Mouse (Mus musculus) ovary, postnatal 14 days (tissue): ENCODE data around the gene Mpz.

Experiments used
- DNase-seq: peaks from one replicate; pipeline ENCODE4 v3.0.0; 2022; ENCODE audit warnings: low spot score

Gene Mpz

DNA sequence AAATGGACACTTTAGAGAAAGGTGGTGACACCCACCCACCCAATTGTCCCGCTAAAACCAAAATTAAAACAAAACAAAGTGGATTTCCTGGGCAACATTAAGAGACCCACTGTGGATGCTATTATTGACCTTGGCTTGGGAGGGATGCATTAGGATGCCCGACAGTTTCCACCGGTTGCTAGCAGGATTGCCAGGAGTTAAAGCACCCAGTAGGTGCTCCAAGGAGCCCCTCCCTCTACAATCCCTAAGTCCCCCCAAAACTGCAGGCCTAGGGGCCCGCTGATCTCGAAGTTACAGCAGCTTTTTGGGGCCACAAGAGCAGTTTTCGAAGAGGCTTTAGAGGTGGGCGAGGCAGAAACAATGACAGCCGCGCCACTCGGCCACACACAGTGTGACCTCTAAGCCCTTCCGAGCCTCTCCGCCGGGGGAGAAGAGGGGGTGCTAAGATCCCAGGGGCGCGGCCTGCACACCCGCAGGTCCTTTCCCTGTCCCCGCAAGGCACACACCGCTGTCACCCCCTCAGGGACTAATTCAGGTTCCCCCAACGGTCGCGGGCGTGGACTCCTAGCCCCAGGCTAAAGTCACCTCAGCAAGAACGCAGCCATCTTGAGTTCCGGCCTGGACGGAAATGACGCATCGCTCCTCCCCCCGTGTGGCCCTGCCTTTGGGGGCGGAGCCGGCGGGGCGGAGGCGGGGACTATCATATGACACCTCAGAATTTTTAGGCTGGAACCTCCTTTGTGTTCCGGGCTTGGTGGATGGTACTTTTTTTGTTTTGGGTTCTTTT, at the start of gene Mpz, which contains the start of gene Sdhc:
Gene Mpz (plus strand): TSS at position 738 of the 787 bp plus-strand sequence.
Gene Sdhc (minus strand): TSS at position 630 of the 787 bp plus-strand sequence.
- peak; percentile 94 for DNase-seq

DNA sequence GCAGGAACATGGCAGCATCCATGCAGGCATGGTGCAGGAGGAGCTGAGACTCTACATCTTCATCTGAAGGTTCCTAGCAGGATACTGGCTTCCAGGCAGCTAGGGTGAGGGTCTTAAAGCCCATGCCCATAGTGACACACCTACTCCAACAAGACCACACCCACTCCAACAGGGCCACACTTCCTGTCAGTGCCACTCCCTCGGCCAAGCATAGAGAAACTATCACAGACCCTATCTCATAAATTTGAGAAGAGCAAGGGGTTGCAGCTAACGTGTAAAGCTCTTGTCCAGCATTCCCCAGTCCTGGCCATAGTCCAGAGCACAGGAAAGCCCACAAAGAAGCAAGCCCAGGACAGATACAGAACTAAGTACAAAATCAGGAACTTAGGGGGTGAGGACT, 49.5 kb upstream of the Mpz start:
- DNase-seq, result no peak

DNA sequence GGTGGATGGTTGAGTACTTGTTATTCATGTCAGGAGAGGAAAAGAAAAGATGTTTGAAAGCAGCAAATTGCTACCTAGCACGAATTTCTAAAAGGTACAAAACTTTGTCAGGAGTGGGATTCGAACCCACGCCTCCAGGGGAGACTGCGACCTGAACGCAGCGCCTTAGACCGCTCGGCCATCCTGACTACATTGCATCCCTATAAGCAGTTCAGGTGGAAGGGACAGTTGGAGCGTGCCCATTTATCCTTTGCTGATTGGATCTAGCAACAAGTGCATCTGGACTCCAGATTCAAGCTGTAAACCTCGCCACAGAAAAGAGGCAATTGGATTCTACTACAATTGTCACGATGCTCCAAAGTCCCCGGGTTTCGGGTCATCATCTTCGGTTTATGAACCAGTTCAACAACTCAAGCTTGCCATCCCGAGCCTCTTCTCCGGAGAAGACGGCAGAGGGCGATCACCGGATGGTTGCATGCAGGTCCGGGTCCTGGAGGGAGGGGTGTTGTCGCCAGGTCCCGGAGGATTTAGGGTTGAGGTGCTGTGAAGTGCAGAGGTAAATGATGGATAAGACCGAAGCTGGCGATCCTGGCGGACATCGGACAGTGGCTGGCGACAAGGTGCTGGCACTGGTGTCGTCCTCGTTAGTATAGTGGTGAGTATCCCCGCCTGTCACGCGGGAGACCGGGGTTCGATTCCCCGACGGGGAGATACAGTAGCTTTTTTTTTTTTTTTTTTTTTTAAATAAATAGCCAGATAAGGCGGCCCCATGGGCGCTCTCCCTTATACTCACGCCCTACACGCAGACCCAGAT, 48.6 kb upstream of the Mpz start:
- DNase-seq, result peak; percentile 86

DNA sequence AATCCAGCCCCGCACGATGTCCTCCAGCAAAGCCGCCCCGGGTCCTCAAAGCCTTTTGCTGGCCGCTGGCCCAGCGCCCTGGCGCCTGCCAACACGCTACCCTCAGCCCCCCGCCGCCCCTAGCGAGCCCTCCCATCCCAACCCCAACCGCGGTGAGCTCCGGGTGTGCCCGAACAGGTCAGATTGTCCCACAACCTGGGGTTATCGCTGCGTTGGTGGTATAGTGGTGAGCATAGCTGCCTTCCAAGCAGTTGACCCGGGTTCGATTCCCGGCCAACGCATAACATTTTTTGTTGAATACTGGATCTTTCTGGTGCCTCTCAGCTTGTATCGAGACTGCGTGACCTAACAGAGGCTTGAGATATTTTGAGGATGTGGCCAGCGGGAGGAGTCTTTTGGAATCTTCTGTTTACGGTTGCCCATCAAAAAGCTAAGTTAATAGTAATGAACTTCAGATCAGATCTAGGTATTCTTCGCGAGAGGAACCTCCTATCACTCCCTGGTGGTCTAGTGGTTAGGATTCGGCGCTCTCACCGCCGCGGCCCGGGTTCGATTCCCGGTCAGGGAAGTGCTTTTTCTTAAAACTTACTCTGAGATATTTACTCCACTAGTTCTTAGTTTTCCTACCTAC, 47.8 kb upstream of the Mpz start:
- peak; percentile 76 for DNase-seq

DNA sequence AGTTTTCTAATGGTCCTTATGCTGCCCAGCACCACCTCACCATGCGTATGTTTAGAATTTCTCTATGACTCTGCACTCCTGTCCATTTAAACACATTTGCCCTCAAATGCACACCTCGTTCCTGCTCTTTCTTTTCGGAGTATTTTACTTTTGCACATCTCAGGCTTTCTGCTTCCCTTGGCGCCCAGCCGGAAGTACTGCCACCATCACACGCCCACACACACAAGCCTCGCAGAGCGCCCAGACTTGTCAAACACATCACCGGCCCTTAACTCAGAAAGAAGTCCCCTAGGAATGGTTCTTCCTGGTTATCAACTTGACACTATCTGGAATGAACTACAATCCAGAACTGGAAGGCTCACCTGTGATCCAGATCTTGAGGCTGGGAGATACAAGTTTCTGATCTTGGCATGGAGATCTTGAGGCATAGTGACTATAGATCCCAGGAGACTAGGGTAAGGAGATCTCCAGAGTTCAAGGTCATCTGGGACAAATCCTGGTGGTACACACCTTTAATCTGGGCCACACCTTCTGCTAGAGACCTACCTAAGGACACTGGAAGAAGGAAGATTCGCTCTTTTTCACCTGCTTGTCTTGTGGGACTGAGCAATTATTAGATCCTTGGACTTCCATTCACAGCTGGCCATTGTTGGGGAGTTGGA, 47.2 kb upstream of the Mpz start:
- no peak for DNase-seq

DNA sequence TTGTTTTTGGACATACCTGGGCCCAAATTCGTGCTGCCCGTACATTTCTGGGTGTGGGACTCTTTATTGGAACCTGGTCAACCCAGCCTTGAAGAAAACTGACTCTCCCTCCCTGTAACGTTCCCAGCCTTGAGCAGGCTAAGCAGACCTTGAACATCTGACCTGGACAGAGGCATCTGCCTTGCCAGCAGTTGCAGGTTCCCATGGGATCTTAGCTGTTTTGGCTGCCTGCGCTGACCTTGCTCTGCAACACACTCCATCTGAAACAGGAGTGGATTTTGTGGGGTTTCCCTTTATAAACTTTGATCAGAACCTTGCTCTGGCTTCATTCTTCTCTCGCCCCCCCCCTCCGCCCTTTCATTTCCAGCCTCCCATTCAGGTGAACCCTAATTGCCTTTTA, 45.3 kb upstream of the Mpz start:
- DNase-seq, result no peak

DNA sequence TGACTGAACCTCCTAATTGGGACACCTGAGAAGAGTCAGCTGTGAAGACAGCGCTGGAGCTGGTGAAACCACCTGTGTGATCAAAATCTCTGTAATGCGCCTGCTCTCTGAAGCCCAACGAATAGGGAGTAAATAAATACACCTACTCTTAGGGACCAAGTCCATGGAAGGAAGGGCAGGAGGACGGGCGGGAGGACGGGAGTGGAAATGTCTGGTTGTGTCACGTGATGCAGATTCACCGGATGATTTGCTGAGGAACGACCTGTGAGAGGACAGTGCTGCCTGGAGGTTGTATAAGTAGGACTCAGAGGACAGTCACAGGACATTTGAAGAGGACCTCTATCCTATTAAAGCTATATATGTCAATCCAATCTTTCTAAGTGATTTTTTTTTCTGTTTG, 40.9 kb upstream of the Mpz start:
- DNase-seq, result no peak

DNA sequence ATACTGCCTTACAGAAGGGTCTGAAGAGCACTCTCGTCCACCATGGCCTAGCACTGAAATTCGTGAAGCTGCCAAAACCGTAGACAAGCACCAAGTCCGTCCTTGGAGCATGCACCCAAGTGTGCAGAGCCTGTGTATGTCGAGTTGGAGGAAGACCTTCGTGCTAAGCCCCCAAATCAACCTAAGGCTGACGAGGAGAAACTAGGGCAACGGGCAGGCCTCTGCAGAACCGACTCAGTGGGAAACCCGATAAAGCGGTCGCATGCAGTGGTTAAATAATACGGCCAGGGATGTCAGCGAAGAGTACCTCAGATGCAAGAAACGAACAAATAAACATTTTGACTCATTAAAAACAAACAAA, 39.9 kb upstream of the Mpz start:
- no peak for DNase-seq

DNA sequence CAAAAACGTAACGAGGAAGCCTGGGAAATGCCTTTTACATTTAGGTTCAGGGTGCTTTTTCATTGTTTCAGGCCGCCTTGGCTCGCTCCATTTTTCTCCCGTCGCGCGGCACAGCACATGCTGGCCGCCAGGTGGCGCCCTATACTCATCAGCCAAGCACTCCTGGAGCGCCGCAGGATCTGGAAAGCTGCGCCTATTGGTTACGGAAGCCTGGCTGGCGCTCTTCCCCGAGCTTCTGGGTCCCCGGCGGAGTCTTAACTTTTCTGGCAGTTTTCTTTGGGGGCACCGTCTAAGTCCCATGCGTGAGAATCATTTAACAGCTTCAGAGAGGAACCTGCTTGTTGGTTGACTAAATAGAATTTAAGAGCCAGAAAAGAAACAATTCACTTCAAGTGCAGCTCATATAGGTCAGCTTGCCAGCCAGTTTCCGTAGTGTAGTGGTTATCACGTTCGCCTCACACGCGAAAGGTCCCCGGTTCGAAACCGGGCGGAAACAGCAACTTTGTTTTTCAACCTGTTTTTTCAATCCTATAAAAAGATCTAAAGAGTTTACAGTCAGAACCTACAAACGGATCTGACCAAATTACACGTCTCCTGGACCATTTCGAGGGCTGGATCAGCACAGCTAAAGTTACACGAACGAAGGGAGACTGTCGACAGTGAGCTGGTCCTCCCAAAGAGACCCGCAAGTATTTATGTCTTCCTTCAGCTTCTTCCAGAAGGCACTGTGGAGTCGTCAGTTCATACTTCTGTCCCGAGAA, 39.3 kb upstream of the Mpz start:
- peak; percentile 84 for DNase-seq

DNA sequence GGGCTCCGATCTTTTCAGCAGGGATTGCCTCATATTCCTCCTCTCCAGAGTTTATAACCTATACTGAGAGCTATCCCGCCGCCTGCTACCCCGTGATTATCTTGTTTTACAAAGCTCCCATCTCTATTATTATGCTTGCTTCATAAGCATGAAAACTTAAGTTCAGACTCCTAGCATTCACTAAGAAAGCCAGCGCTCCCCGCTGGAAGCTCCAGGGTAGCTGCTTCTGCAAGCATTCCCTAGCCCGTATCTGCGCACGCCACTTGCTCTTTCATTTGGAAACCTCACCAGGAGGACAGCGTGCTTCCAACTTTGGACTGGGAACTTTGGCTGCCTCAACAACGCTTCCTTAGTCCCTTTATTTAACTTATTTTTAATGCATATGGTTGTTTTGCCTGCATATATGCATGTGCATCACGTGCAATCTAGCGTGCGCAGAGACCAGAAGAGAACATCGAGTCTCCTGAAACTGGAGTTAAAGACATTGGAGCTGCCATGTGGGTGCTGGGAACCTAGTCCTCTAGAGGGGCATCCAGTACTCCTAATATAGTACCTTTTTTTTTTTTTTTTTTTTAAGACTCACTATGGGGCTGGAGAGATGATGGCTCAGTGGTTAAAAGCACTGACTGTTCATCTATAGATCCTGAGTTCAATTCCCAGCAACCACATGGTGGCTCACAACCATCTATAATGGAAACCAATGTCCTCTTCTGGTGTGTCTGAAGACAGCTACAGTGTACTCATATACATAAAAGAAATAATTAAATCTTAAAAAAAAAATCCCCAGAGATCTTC, 38.5 kb upstream of the Mpz start:
- DNase-seq, result peak; percentile 26

DNA sequence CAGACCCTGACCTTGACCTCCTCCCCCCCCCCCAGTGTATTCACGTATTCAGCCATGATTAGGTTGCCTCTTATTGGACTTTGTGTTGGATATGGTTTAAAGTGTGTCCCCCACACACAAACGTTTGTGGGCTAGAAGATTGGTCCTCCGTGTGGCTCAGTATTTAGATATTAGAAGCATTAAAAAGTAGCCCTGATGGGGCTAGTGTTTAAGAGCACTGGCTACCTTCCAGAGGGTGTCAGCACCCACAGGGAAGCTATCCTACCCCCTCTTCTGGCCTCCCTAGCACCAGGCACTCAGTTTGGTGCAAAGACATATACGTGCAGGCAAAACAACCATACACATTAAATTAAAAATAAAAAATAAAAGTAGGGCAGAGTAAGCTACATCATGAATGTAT, 37.5 kb upstream of the Mpz start:
- DNase-seq, result no peak

DNA sequence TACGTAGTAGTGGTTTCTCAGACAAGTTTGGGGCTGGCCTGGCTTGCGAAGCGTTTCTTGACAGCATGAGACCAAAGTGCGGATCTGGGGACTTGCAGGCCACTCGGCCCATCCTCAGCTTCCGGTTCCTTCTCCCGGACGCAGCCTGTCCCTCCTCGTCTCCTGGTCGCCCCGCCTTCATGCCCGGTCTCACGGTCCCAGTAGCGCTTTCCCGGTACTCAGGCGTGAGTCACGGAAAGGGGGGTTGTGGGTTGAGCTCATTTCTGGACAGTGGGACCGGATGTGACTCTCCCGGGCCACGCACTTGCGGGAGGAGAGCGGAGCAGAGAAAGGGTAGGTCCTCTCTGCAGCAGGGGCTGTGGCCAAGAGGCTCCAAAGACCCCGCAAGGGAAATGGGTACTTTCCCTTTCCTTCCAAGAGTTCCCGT, 36.6 kb upstream of the Mpz start, which contains the start of gene Cfap126:
Gene Cfap126 (plus strand): TSS at position 46 of the 427 bp plus-strand sequence.
- peak; percentile 54 for DNase-seq

DNA sequence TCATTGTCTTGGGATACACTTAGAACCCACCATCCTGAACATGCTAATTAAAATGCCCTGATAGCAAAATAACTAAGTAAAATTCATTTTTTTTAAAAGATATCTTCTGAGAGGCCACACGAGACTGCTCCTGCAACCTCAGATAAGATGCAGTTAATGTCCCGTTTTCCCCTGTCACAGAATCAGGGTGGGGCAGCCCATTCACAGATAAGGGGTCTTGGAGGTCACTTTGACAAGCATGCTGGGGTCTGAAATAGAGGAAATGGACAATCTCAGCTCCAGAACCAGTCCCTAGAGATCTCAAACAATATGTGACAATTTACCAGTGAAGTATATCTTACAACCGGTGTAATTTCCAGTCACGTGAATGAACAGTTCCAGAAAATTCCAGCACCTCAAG, 34.2 kb upstream of the Mpz start:
- no peak for DNase-seq

DNA sequence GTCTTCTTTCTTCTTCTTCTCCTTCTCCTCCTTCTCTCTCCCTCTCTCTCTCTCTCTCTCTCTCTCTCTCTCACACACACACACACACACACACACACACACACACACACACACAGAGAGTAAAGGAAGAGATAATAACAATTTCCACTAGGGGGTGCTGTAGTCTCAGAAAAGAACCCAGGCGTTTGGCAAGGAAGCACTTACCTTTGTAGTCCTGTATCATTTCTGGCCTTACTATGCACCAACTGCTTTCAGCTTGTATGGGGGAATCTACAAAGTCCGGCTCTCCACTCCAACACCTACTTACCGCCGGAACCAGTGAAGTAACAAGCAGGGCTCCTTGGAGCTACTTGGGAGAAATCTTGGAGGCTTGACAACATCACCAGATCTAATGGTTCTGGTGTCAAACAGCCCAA, 32.2 kb upstream of the Mpz start:
- DNase-seq, result peak; percentile 63

DNA sequence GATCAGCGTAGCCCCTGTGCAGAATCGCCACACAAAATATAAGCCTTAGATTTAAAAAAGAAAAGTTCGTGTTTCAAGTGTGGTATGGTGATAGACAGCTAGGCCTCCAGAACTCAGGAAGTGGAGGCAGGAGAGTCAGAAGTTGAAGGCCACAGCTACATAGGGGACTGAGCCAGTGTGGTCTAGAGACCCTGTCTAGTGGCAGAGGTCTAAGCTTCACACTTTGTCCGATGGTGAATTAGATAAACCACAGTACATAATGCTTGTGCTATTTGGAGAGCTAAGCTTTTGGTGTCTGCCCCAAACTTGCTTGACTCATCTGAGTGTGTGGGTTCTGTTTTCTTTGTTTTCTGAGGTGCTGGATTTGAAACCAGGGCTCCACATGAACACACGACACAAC, 31.5 kb upstream of the Mpz start:
- no peak for DNase-seq

DNA sequence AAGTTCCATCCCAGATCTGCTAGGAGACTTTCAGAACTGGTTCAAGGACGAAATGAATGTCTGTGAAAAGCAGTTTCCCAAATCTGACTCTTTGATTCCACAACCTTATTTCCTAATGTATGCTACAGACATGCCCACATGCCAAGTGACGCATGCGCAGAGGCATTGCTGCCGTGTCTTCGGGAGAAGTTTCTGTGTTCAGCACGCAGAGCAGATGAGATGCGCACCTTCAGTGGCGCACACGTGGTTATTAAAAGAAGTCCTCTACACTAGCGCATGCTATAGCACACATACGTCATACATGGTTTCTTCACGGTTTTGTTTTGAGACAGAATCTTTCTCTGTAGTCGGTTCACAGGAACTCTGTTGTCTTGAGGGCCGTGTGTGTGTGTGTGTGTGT, 31.1 kb upstream of the Mpz start:
- no peak for DNase-seq

DNA sequence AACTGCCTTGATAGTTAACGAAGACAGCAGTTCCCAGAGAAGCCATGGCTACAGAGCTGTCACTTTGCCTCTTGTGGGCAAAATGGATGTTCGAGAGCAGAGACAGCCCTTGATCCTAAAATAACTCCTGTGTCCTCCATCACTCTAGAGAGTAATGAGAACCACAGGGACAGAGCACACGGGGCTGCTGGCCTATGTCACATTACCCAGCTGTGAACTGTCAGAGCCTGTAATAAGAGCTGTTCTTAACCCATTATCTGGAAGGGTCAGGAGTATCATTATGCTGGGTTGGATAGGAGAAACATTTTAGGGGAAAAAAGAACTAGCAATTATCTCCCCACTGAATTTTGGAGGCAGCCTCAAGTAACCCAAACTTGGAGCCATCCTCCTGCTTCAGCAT, 29.6 kb upstream of the Mpz start:
- no peak for DNase-seq

DNA sequence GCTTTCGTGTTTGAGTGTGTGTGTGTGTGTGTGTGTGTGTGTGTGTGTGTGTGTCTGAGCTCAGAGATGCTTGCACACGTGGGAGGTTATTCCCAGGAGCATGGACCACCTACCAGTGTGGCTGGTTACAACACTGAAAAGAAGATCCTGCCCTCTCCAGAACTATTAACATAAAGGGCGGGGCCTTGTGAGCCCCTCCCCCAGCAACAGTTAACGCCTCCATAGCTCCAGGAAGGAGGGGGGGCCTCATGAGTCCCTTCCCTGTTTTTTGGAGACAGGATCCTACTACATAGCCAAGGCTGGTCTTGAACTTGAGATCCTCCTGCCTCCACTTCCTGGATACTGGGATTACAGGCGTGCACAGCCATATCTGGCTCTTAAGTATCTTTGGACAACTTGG, 28.7 kb upstream of the Mpz start:
- DNase-seq, result no peak

DNA sequence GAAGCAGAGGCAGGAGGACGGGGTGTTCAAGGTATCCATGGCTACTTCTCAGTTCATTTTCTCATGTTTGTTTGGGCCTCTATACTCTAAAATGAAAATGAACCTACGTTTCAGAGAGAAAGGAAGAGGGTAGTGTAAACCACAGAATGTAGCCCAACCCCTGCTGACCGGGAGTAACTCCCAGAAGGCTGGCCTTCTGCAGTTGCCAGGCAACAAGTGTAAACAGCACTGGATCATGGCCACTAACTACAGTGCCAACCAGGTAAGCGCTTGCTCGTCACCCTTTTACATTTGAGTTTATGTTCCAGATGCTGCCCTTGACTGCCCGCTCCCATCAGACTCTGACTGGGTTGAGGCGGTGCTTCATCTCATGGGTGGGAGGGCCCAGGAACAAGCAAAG, 27.6 kb upstream of the Mpz start:
- no peak for DNase-seq

DNA sequence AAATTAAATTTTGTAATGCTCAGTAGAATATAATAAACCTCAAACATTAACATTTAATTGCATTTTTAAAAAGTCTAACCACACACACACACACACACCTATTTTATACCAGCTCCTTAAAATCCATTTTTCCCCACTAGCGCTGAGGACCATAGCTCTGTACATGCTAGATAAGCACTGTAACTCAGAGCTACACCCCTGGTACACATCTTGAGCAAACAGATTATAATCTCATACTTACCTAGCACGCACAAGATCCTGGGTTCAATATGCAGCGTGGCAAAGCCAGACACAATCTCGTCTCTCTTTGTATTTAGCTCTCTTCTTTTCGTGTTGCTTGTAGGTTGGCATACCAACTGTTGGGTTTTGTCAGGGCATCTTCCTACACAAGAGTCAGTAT, 26.1 kb upstream of the Mpz start:
- DNase-seq, result no peak

DNA sequence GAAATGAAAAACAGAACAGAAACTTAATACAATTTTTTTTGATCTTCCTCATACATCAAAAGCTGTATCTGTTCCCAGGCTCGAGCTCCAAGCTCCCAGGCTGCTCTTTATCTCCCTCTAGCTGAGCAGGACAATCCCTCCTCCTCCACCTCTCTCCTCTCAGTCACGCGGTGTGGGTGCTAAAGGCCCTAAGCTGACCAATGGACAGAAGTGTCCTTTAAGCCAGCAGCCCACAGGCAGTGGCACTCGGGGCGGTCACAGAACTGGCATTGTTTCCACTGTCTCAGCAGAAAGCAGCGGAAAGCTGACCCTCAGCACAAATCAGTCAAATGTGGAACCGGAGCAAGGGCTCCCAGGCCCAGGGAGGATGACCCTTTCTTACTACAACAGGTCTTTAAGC, 21.3 kb upstream of the Mpz start:
- no peak for DNase-seq
